Mouse (Mus musculus): ENCODE measurements around the gene Uck2. TPM values are rescaled to one million over a fixed set of nuclear protein-coding genes. Genes with fewer than 3 reads are reported as not detected.

Gene Uck2
- polyA plus RNA-seq, 1 experiment from 2014 or later: 49.6 TPM

GRCm38 (mm10) chr1:167305501-167306137 is 20.5 kb upstream of the Uck2 start:
- Histone ChIP-seq H3K4me1 (replicated peaks; ENCODE audit: control insufficient read depth, insufficient read depth, low read length) (peaks cover 6% of the 10 kb centered on the region), H3K27ac (no peak overlapping the region), H3K4me3 (replicated peaks; ENCODE audit: low read length) (no peak overlapping the region), H3K36me3 (replicated peaks; ENCODE audit: control insufficient read depth, insufficient read depth) (no peaks in the 10 kb centered on the region), H3K4me2 (replicated peaks) (no peak overlapping the region), H3K9me3 (ENCODE audit: control insufficient read depth, low read length) (no peaks in the 10 kb centered on the region), H3K9ac (no peak overlapping the region), H3K27me3 (ENCODE audit: control insufficient read depth, insufficient read depth, low read length) (no peaks in the 10 kb centered on the region)
- 66% methylated on average over 7 of the region's 7 CpGs for WGBS
- no peak for DNase-seq (ENCODE audit: low spot score)
- ATAC-seq (ENCODE audit: low FRiP score): no peak

DNA sequence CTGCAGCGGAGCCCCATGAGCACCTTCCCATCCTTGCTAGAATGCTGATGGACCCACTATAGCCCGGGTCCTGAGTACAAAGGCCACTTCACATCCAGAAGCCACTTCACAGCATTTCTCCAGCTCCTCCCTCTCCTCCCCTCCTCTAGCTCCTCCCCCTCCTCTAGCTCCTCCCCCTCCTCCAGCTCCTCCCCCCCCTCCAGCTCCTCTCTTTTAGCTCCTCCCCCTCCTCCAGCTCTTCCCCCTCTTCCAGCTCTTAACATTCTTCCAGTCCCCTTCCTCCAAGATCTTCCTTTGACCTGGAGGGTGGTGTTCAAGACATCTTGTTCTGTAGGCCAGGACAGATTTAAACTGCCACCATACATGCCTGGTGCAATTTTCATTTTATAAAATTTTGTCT is 15.0 kb upstream of the Uck2 start:
- Histone ChIP-seq H3K9ac (no peak overlapping the region), H3K4me3 (replicated peaks; ENCODE audit: low read length) (no peak overlapping the region), H3K36me3 (replicated peaks; ENCODE audit: control insufficient read depth, insufficient read depth) (no peaks in the 10 kb centered on the region), H3K4me2 (replicated peaks) (no peak overlapping the region), H3K27ac (no peak overlapping the region), H3K9me3 (ENCODE audit: control insufficient read depth, low read length) (no peaks in the 10 kb centered on the region), H3K4me1 (replicated peaks; ENCODE audit: control insufficient read depth, insufficient read depth, low read length) (no peaks in the 10 kb centered on the region; the same call in 1 of the 2 replicates), H3K27me3 (ENCODE audit: control insufficient read depth, insufficient read depth, low read length) (no peaks in the 10 kb centered on the region)
- no peak for DNase-seq (ENCODE audit: low spot score)
- no peak for ATAC-seq (ENCODE audit: low FRiP score)
- 91% methylated on average over 2 of the region's 2 CpGs for WGBS

GRCm38 (mm10) chr1:167295679-167296402 is 10.7 kb upstream of the Uck2 start:
- no peak overlapping the region for H3K27ac ChIP-seq
- H3K4me3 ChIP-seq (replicated peaks; ENCODE audit: low read length): no peak overlapping the region
- 55% methylated on average over 13 of the region's 13 CpGs for WGBS
- no peaks in the 10 kb centered on the region; the same call in 1 of the 2 replicates for H3K4me1 ChIP-seq (replicated peaks; ENCODE audit: control insufficient read depth, insufficient read depth, low read length)
- no peak overlapping the region for H3K4me2 ChIP-seq (replicated peaks)
- ATAC-seq (ENCODE audit: low FRiP score) (no peak), DNase-seq (ENCODE audit: low spot score) (no peak)
- H3K9me3 ChIP-seq (ENCODE audit: control insufficient read depth, low read length): no peaks in the 10 kb centered on the region
- no peak overlapping the region for H3K9ac ChIP-seq
- no peaks in the 10 kb centered on the region for H3K27me3 ChIP-seq (ENCODE audit: control insufficient read depth, insufficient read depth, low read length)
- H3K36me3 ChIP-seq (replicated peaks; ENCODE audit: control insufficient read depth, insufficient read depth): no peaks in the 10 kb centered on the region

DNA sequence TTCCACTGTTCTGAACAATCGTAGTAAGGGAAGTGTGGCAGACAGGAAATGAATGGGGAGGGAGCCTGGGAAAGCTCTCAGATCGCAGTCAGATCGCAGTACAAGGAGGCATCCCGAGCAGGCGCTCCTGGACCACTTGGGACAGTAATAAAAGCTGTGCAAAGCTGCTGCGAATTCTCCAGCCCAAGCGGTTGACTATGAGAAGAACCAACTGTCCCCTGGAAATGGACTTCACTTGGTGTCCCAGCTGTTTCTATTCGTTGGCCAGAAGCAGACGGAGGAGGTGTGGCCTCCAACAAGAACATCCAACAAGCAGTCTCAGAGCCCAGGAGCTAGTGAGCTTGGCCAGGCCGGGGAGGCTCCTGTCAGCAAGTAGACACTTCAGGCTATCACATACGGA is 7.3 kb upstream of the Uck2 start:
- Histone ChIP-seq H3K4me1 (replicated peaks; ENCODE audit: control insufficient read depth, insufficient read depth, low read length) (peaks cover 10% of the 10 kb centered on the region), H3K9me3 (ENCODE audit: control insufficient read depth, low read length) (no peaks in the 10 kb centered on the region), H3K9ac (no peak overlapping the region), H3K27ac (no peak overlapping the region), H3K4me2 (replicated peaks) (no peak overlapping the region), H3K27me3 (ENCODE audit: control insufficient read depth, insufficient read depth, low read length) (no peaks in the 10 kb centered on the region), H3K36me3 (replicated peaks; ENCODE audit: control insufficient read depth, insufficient read depth) (no peaks in the 10 kb centered on the region), H3K4me3 (replicated peaks; ENCODE audit: low read length) (no peak overlapping the region)
- ATAC-seq (ENCODE audit: low FRiP score) (no peak), DNase-seq (ENCODE audit: low spot score) (no peak)
- WGBS: 55% methylated on average over 11 of the region's 11 CpGs

DNA sequence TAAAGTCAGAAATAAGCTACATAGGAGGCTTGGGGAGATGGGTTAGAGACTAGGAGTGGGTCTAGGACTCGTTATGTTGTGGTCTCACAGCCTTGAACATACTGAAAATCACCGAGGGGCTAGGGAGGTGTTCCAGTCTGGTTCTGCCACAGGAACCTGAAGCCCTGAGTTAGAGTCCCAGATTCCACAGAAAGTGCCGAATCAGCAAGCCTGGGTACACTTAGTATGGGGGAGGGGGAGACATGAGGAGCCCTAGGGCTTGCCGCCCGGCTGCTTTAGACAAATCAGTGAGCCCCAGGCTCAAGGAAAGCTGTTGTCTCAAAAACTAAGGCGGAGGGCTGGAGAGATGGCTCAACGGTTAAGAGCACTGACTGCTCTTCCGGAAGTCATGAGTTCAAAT is 6.5 kb upstream of the Uck2 start:
- H3K4me2 ChIP-seq (replicated peaks): no peak overlapping the region
- no peaks in the 10 kb centered on the region for H3K36me3 ChIP-seq (replicated peaks; ENCODE audit: control insufficient read depth, insufficient read depth)
- ATAC-seq (ENCODE audit: low FRiP score) (no peak), DNase-seq (ENCODE audit: low spot score) (no peak)
- H3K27ac ChIP-seq: no peak overlapping the region
- H3K4me3 ChIP-seq (replicated peaks; ENCODE audit: low read length): no peak overlapping the region
- no peak overlapping the region for H3K9ac ChIP-seq
- H3K9me3 ChIP-seq (ENCODE audit: control insufficient read depth, low read length): no peaks in the 10 kb centered on the region
- no peaks in the 10 kb centered on the region for H3K27me3 ChIP-seq (ENCODE audit: control insufficient read depth, insufficient read depth, low read length)
- WGBS: 82% methylated on average over 8 of the region's 8 CpGs
- H3K4me1 ChIP-seq (replicated peaks; ENCODE audit: control insufficient read depth, insufficient read depth, low read length): peaks cover 10% of the 10 kb centered on the region

DNA sequence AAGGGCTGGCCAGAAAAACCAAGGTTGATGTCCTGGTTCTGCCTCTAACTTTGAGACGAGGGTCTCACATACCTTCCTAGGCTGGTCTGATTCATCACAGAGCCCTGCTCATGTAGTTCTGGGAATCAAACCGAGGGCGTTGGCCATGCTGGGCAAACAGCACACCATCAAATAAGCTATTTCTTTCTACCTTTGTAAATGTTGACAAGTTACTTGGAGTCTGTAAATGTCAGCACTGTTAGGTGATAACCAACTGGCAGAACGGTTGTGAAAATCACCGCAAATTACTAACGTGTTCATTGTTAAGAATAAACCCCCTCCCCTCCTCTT is 5.1 kb upstream of the Uck2 start:
- DNase-seq (ENCODE audit: low spot score): no peak
- Histone ChIP-seq H3K27me3 (ENCODE audit: control insufficient read depth, insufficient read depth, low read length) (no peaks in the 10 kb centered on the region), H3K4me2 (replicated peaks) (peak overlapping the region; percentile 4; the same call in 1 of the 2 replicates), H3K9ac (peak overlapping the region; percentile 40; the same call in 1 of the 2 replicates), H3K4me1 (replicated peaks; ENCODE audit: control insufficient read depth, insufficient read depth, low read length) (peaks cover 14% of the 10 kb centered on the region), H3K4me3 (replicated peaks; ENCODE audit: low read length) (no peak overlapping the region), H3K9me3 (ENCODE audit: control insufficient read depth, low read length) (no peaks in the 10 kb centered on the region), H3K27ac (0 out of 2 replicates have a peak overlapping the region, but pooled peaks have one; percentile 35), H3K36me3 (replicated peaks; ENCODE audit: control insufficient read depth, insufficient read depth) (no peaks in the 10 kb centered on the region)
- WGBS: 31% methylated on average over 6 of the region's 6 CpGs
- ATAC-seq (ENCODE audit: low FRiP score): no peak

DNA sequence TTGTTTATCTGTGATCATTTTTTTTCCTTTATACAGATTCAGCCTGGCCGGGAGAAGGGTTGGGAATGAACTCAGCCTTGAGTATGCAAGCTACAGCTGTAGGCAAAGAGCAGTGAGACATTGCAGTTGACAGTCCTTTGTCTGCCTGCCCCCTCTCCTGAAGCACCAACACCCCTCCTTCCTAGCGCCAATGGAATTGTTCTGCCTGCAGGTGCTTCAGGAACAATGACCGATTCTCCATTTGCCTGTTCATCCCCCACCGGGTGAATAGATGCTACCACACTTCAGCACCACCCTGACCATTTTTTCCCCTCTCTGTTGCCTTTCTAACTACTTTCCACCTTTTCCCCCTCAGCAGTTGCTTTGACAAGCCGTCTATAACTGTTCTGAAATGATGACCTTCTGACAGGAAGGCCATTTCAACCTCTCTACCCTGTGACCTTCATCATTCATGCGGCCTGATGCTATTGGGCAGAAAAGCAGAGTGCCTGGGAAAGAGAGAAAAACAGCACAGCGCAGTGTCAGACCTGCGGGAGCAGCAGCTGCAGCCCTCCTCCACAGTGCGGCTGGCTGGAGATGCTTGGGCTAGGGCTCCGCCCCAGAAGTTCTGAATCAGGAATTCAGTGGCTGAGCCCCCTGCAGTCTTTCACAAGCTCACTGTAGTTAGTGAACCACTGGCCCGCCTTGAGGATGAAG is 4.6 kb upstream of the Uck2 start:
- Histone ChIP-seq H3K27ac (peak overlapping the region; percentile 35; the same call in 1 of the 2 replicates), H3K9me3 (ENCODE audit: control insufficient read depth, low read length) (no peaks in the 10 kb centered on the region), H3K36me3 (replicated peaks; ENCODE audit: control insufficient read depth, insufficient read depth) (no peaks in the 10 kb centered on the region), H3K4me2 (replicated peaks) (peak overlapping the region; percentile 4; the same call in 1 of the 2 replicates), H3K27me3 (ENCODE audit: control insufficient read depth, insufficient read depth, low read length) (no peaks in the 10 kb centered on the region), H3K4me3 (replicated peaks; ENCODE audit: low read length) (no peak overlapping the region), H3K4me1 (replicated peaks; ENCODE audit: control insufficient read depth, insufficient read depth, low read length) (peaks cover 14% of the 10 kb centered on the region), H3K9ac (peak overlapping the region; percentile 40; the same call in 1 of the 2 replicates)
- DNase-seq (ENCODE audit: low spot score): peak; percentile 40
- 3% methylated on average over 11 of the region's 11 CpGs for WGBS
- peak; percentile 41; the same call in 1 of the 2 replicates for ATAC-seq (ENCODE audit: low FRiP score)

GRCm38 (mm10) chr1:167288665-167289538 is 3.8 kb upstream of the Uck2 start:
- no peak overlapping the region for H3K4me3 ChIP-seq (replicated peaks; ENCODE audit: low read length)
- no peaks in the 10 kb centered on the region for H3K36me3 ChIP-seq (replicated peaks; ENCODE audit: control insufficient read depth, insufficient read depth)
- WGBS: 45% methylated on average over 11 of the region's 11 CpGs
- H3K9ac ChIP-seq: no peak overlapping the region
- no peak overlapping the region for H3K27ac ChIP-seq
- no peak overlapping the region for H3K4me2 ChIP-seq (replicated peaks)
- peaks cover 14% of the 10 kb centered on the region for H3K4me1 ChIP-seq (replicated peaks; ENCODE audit: control insufficient read depth, insufficient read depth, low read length)
- DNase-seq (ENCODE audit: low spot score): no peak
- no peaks in the 10 kb centered on the region for H3K27me3 ChIP-seq (ENCODE audit: control insufficient read depth, insufficient read depth, low read length)
- no peak for ATAC-seq (ENCODE audit: low FRiP score)
- no peaks in the 10 kb centered on the region for H3K9me3 ChIP-seq (ENCODE audit: control insufficient read depth, low read length)

Data from hindbrain, embryonic 14.5 days (tissue).